Mouse (Mus musculus) midbrain, embryonic 13.5 days (tissue): ENCODE measurements around the gene Grhl3. TPM values are rescaled to one million over a fixed set of nuclear protein-coding genes. Genes with fewer than 3 reads are reported as not detected.

ENCODE experiments used
- ATAC-seq: fragments of 200-750 bp; cut with Nextera tagmentation; 2 replicates; pipeline ENCODE4 v1.8.0; 2017; ENCODE audit warnings: mild to moderate bottlenecking, moderate TSS enrichment, moderate library complexity
- H3K27ac ChIP-seq: fragments of 300-500 bp; sonication (generic); 2 replicates; pipeline ENCODE4 v1.5.1; 2015; ENCODE audit warnings: inconsistent platforms, mild to moderate bottlenecking, moderate library complexity
- H3K27me3 ChIP-seq: fragments of 300-500 bp; sonication (generic); 2 replicates; pipeline ENCODE4 v1.6.1; 2015; ENCODE audit warnings: mild to moderate bottlenecking, inconsistent platforms
- H3K36me3 ChIP-seq: fragments of 300-500 bp; sonication (generic); 2 replicates; pipeline ENCODE4 v1.6.1; 2015; ENCODE audit warnings: mild to moderate bottlenecking, inconsistent platforms
- H3K4me1 ChIP-seq: fragments of 300-500 bp; sonication (generic); replicated peaks from 2 replicates; pipeline ENCODE4 v1.6.1; 2015; ENCODE audit warnings: inconsistent platforms
- H3K4me2 ChIP-seq: fragments of 300-500 bp; sonication (generic); replicated peaks from 2 replicates; pipeline ENCODE4 v1.6.1; 2015; ENCODE audit warnings: moderate library complexity, mild to moderate bottlenecking, inconsistent platforms
- H3K4me3 ChIP-seq: fragments of 300-500 bp; sonication (generic); replicated peaks from 2 replicates; pipeline ENCODE4 v1.5.1; 2015; ENCODE audit warnings: mild to moderate bottlenecking, inconsistent platforms
- H3K9ac ChIP-seq: fragments of 300-500 bp; sonication (generic); replicated peaks from 2 replicates; pipeline ENCODE4 v1.6.1; 2015; ENCODE audit warnings: mild to moderate bottlenecking, inconsistent platforms
- H3K9me3 ChIP-seq: fragments of 300-500 bp; sonication (generic); 2 replicates; pipeline ENCODE4 v1.6.1; 2016; ENCODE audit warnings: mild to moderate bottlenecking, inconsistent platforms
- WGBS: fragments of 180-500 bp; shearing (Covaris S2); methylation state at CpG from one replicate; pipeline ENCODE4 v1.1.7; 2015; 5-methylcytosine and 5-hydroxymethylcytosine counted together
- polyA plus RNA-seq: library from polyadenylated mRNA; unstranded; fragments of >200 nt; fragmentation: Nextera tagmentation; extraction: Ambion mirVana; gene quantifications from 2 replicates; pipeline ENCODE4 v1.2.1, GENCODE M21; 2015

Gene Grhl3
- polyA plus RNA-seq, 1 experiment from 2014 or later, result 2.8 TPM

DNA sequence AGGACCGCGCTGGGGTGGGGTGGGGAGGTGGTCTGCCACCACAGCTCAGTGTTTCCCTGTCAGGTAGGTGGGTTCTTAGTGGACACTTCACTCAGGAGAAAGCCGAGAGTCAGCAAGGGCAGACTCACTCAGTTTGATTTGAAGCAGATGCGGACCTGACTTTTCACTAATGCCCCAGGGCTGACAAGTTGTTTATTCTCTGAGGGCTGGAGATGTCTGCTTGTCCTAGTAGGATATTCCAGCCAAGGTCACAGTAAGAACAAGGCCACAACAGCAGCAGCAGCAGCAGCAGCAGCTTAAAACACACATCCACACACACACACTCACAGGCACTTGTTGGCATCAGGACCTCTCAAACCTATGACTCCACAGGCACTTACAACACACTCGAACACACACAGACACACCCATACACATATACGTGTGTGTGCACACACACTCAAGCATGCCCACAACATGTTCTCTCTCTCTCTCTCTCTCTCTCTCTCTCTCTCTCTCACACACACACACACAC, 2.3 kb downstream of the Grhl3 start:
- H3K36me3 ChIP-seq, result no peaks in the 10 kb centered on the region
- peaks cover 76% of the 10 kb centered on the region for H3K4me1 ChIP-seq
- peaks cover 74% of the 10 kb centered on the region for H3K27me3 ChIP-seq
- 62% methylated on average over 6 of the region's 6 CpGs for WGBS
- no peak overlapping the region for H3K27ac ChIP-seq
- H3K9me3 ChIP-seq, result no peaks in the 10 kb centered on the region
- ATAC-seq, result no peak
- H3K4me3 ChIP-seq, result no peak overlapping the region
- peak overlapping the region; percentile 55 for H3K4me2 ChIP-seq
- H3K9ac ChIP-seq, result no peak overlapping the region

DNA sequence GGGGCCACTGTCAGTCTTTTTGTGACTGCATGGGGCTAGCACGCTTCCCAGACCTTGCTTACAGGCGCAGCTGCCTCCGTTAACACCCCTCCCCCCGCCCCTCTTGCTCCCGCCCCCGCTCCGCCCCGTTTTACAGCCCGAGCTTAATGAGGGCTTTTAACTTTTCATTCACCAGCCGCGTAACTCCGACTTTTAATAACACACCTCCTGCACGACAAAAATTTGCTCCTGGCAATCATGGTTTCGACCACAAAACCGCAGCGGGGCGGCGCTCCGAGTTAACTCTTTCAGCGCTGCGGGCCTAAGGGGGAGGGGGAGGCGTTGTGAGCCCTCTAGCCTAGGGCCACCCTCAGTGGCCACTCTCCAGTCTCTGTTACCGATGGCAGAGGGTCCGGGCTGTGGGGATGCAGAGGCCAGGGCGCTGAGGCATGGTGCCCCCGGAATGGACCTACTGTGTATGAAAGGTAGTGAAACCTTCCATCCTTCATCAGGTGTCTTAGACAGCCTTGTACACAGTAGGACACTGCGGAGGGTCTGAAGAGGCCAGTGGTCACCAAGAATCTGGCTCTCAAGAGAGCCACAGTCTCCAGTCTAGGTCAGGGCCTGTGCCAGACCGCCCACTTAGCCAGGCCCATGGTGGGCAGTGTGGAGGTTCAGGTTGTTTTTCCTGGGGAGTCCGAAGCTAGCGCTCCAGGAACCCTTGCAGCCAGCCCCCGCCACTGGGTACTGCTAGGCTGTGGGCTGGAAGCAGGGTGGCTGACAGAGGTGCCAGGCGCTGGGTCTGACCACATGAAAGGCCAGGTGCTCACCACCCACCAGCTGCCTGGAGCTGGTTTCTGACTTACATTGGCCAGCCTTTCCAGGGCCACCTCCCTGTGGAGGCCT, 3.0 kb downstream of the Grhl3 start:
- no peaks in the 10 kb centered on the region for H3K36me3 ChIP-seq
- peaks cover 67% of the 10 kb centered on the region for H3K27me3 ChIP-seq
- peak overlapping the region; percentile 35 for H3K4me3 ChIP-seq
- no peaks in the 10 kb centered on the region for H3K9me3 ChIP-seq
- H3K9ac ChIP-seq, result 0 out of 2 replicates have a peak overlapping the region, but pooled peaks have one; percentile 33
- peak; percentile 76 for ATAC-seq
- H3K4me1 ChIP-seq, result peaks cover 83% of the 10 kb centered on the region
- peak overlapping the region; percentile 55 for H3K4me2 ChIP-seq
- 12% methylated on average over 32 of the region's 32 CpGs for WGBS
- H3K27ac ChIP-seq, result no peak overlapping the region

- no peaks in the 10 kb centered on the region for H3K9me3 ChIP-seq
- peaks cover 60% of the 10 kb centered on the region for H3K27me3 ChIP-seq
- 13% methylated on average over 11 of the region's 11 CpGs for WGBS
- no peak overlapping the region for H3K27ac ChIP-seq
- peaks cover 93% of the 10 kb centered on the region for H3K4me1 ChIP-seq
- no peak overlapping the region for H3K9ac ChIP-seq
- no peak for ATAC-seq
- H3K36me3 ChIP-seq, result no peaks in the 10 kb centered on the region
- peak overlapping the region; percentile 55; the same call in 1 of the 2 replicates for H3K4me2 ChIP-seq
- no peak overlapping the region for H3K4me3 ChIP-seq
These were observed 4.2 kb downstream of the Grhl3 start for GRCm38 (mm10) chr4:135569201-135569600.

- H3K27me3 ChIP-seq, result peaks cover 48% of the 10 kb centered on the region
- ATAC-seq, result no peak
- no peaks in the 10 kb centered on the region for H3K36me3 ChIP-seq
- no peak overlapping the region for H3K4me2 ChIP-seq
- H3K9ac ChIP-seq, result 0 out of 2 replicates have a peak overlapping the region, but pooled peaks have one; percentile 11
- H3K9me3 ChIP-seq, result no peaks in the 10 kb centered on the region
- no peak overlapping the region for H3K4me3 ChIP-seq
- H3K27ac ChIP-seq, result no peak overlapping the region
- WGBS, result 76% methylated on average over 8 of the region's 8 CpGs
- H3K4me1 ChIP-seq, result peaks cover 83% of the 10 kb centered on the region
These were observed 5.9 kb downstream of the Grhl3 start for GRCm38 (mm10) chr4:135567484-135567883.

GRCm38 (mm10) chr4:135567042-135567441, 6.4 kb downstream of the Grhl3 start:
- no peak overlapping the region for H3K4me3 ChIP-seq
- H3K4me2 ChIP-seq, result no peak overlapping the region
- no peaks in the 10 kb centered on the region for H3K9me3 ChIP-seq
- H3K4me1 ChIP-seq, result peaks cover 79% of the 10 kb centered on the region
- H3K27me3 ChIP-seq, result peaks cover 44% of the 10 kb centered on the region
- 48% methylated on average over 11 of the region's 11 CpGs for WGBS
- peak overlapping the region; percentile 11; the same call in 1 of the 2 replicates for H3K9ac ChIP-seq
- no peak overlapping the region for H3K27ac ChIP-seq
- H3K36me3 ChIP-seq, result no peaks in the 10 kb centered on the region
- ATAC-seq, result no peak

DNA sequence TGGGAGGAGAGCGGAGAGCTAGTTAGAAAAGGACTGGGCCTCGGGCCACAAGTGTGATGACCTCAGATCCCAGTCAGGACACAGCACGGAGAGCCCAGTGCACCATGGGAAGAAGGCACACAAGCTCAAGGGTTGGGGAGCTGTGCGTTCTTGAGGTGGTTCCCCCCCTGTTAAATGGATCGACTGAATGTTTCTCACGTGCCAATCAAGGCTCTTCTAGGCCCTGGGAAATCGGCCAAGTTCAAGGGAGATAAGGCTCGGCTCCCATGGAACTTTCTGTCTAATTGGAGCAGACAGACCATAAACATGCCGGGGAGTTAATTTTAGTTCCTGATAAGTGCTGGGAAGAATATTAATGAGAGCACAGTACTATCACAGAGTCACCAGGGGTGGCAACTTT, 8.0 kb downstream of the Grhl3 start:
- H3K4me3 ChIP-seq, result no peak overlapping the region
- peaks cover 62% of the 10 kb centered on the region for H3K4me1 ChIP-seq
- no peak overlapping the region for H3K9ac ChIP-seq
- WGBS, result 48% methylated on average over 9 of the region's 9 CpGs
- no peaks in the 10 kb centered on the region for H3K36me3 ChIP-seq
- no peaks in the 10 kb centered on the region for H3K9me3 ChIP-seq
- ATAC-seq, result no peak; the same call in 1 of the 2 replicates
- H3K27ac ChIP-seq, result no peak overlapping the region
- peaks cover 27% of the 10 kb centered on the region for H3K27me3 ChIP-seq
- H3K4me2 ChIP-seq, result no peak overlapping the region

GRCm38 (mm10) chr4:135563794-135564193, 9.6 kb downstream of the Grhl3 start:
- 62% methylated on average over 2 of the region's 2 CpGs for WGBS
- H3K27ac ChIP-seq, result no peak overlapping the region
- H3K4me2 ChIP-seq, result no peak overlapping the region
- no peak overlapping the region for H3K9ac ChIP-seq
- no peak for ATAC-seq
- H3K36me3 ChIP-seq, result no peaks in the 10 kb centered on the region
- peaks cover 46% of the 10 kb centered on the region for H3K4me1 ChIP-seq
- no peaks in the 10 kb centered on the region for H3K9me3 ChIP-seq
- no peak overlapping the region for H3K4me3 ChIP-seq
- H3K27me3 ChIP-seq, result peaks cover 18% of the 10 kb centered on the region

- H3K9ac ChIP-seq, result no peak overlapping the region
- ATAC-seq, result no peak
- peaks cover 13% of the 10 kb centered on the region for H3K27me3 ChIP-seq
- H3K36me3 ChIP-seq, result no peaks in the 10 kb centered on the region
- H3K27ac ChIP-seq, result no peak overlapping the region
- H3K4me3 ChIP-seq, result no peak overlapping the region
- 75% methylated on average over 6 of the region's 6 CpGs for WGBS
- H3K4me2 ChIP-seq, result no peak overlapping the region
- H3K9me3 ChIP-seq, result no peaks in the 10 kb centered on the region
- H3K4me1 ChIP-seq, result peaks cover 72% of the 10 kb centered on the region
These were observed 24.1 kb downstream of the Grhl3 start for GRCm38 (mm10) chr4:135549323-135549722.

DNA sequence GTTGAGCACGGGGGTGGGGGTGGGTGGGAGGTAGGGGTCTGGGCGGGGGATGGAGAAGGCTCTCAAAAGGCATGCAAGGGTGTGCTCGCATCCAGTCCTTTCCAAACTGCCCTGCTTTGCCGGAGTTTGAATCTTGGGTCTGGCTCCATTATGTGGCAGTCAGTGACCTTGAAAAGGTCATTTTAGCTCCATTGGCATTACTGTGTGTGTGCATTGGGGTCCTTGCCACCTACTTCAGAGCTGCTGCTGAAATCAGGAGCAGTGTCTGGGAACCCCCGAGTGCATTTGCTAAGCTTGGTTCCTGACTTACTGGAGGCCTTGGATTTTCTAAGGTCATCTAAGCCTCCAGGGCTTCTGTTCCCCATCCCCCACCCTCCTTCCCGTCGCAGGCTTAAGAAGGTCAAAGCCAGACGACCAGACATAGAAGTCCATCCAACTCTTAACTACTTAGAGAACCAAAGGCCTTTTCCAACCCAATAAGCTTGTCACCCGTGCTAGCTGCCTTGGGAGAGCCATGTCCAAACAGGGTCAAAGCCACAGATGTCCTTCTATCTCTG, 24.8 kb downstream of the Grhl3 start:
- no peak overlapping the region for H3K4me3 ChIP-seq
- H3K9ac ChIP-seq, result no peak overlapping the region
- WGBS, result 27% methylated on average over 9 of the region's 9 CpGs
- H3K27ac ChIP-seq, result no peak overlapping the region
- H3K27me3 ChIP-seq, result peaks cover 13% of the 10 kb centered on the region
- no peak overlapping the region for H3K4me2 ChIP-seq
- H3K36me3 ChIP-seq, result no peaks in the 10 kb centered on the region
- ATAC-seq, result no peak
- peaks cover 65% of the 10 kb centered on the region for H3K4me1 ChIP-seq
- H3K9me3 ChIP-seq, result no peaks in the 10 kb centered on the region

DNA sequence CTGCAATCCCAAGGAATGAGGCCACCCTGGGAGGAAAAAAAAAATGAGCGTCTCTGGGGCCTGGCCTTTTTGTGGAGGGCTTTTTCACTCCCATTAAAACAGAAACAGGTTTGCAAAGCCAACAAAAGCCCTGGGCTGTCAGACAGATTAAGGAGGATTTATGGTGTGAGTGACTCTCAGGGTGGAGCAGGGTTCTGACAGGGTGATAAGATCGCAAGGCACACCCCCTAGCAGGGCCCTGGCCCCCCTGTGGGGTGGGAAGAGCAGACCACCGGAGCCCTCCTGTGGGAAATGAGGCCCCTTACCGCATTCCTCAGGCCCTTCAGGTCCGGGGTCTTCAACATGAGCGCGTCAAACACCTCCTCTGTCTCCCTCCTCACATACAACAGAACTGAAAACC, 25.3 kb downstream of the Grhl3 start:
- H3K4me2 ChIP-seq, result no peak overlapping the region
- no peaks in the 10 kb centered on the region for H3K36me3 ChIP-seq
- WGBS, result 4% methylated on average over 7 of the region's 7 CpGs
- H3K4me3 ChIP-seq, result no peak overlapping the region
- no peak for ATAC-seq
- no peak overlapping the region for H3K27ac ChIP-seq
- peaks cover 13% of the 10 kb centered on the region for H3K27me3 ChIP-seq
- no peaks in the 10 kb centered on the region for H3K9me3 ChIP-seq
- H3K9ac ChIP-seq, result no peak overlapping the region
- peaks cover 60% of the 10 kb centered on the region for H3K4me1 ChIP-seq

DNA sequence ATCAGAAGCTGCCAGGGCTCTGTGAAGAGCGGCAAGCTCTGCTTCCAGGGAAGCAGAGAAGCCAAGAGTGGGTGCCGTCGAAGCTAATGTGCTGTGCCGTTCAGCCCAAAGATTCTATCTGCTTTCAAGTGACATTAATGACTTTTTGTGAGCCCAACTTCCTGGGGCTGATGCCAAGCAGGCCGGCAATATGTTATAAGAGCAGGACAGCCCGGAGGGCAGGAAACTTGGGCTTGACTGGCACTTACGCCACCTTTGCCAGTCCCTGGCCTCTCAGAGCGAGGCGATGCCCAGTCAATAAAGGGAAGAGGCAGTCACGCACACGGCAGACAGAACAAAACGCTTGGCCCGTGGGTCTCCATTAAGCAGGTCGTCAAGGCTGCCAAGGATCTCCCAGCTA, 25.9 kb downstream of the Grhl3 start:
- no peak overlapping the region for H3K27ac ChIP-seq
- no peak overlapping the region for H3K4me2 ChIP-seq
- peaks cover 13% of the 10 kb centered on the region for H3K27me3 ChIP-seq
- WGBS, result 55% methylated on average over 14 of the region's 14 CpGs
- H3K9me3 ChIP-seq, result no peaks in the 10 kb centered on the region
- no peaks in the 10 kb centered on the region for H3K36me3 ChIP-seq
- no peak overlapping the region for H3K9ac ChIP-seq
- H3K4me3 ChIP-seq, result no peak overlapping the region
- peaks cover 54% of the 10 kb centered on the region for H3K4me1 ChIP-seq
- no peak for ATAC-seq

- H3K4me3 ChIP-seq, result no peak overlapping the region
- H3K36me3 ChIP-seq, result no peaks in the 10 kb centered on the region
- no peak overlapping the region for H3K9ac ChIP-seq
- 84% methylated on average over 4 of the region's 4 CpGs for WGBS
- H3K27ac ChIP-seq, result no peak overlapping the region
- peaks cover 13% of the 10 kb centered on the region for H3K27me3 ChIP-seq
- ATAC-seq, result no peak
- no peak overlapping the region for H3K4me2 ChIP-seq
- H3K9me3 ChIP-seq, result no peaks in the 10 kb centered on the region
- H3K4me1 ChIP-seq, result peaks cover 47% of the 10 kb centered on the region
These were observed 26.6 kb downstream of the Grhl3 start for GRCm38 (mm10) chr4:135546793-135547192.
